Mouse (Mus musculus) cerebellum, adult 8-10 months (tissue): Measurements from ENCODE around the gene Glb1.

Experiments used
- DNase-seq: peaks from one replicate; pipeline ENCODE4 v3.0.0; 2022

Gene Glb1

GRCm38 (mm10) chr9:114395258-114395657 lies 5.6 kb upstream of the Glb1 start:
- DNase-seq = no peak

GRCm38 (mm10) chr9:114399680-114400079 lies 1.2 kb upstream of the Glb1 start:
- no peak for DNase-seq

- no peak for DNase-seq
Observed at GRCm38 (mm10) chr9:114400588-114400948, 308 bp upstream of the Glb1 start.

GRCm38 (mm10) chr9:114401685-114402080 lies 807 bp downstream of the Glb1 start:
- no peak for DNase-seq

GRCm38 (mm10) chr9:114407676-114408075 lies 6.8 kb downstream of the Glb1 start:
- DNase-seq = no peak

GRCm38 (mm10) chr9:114410313-114410862 lies 9.5 kb downstream of the Glb1 start:
- no peak for DNase-seq

- no peak for DNase-seq
Observed at GRCm38 (mm10) chr9:114411295-114411694, 10.4 kb downstream of the Glb1 start.

GRCm38 (mm10) chr9:114412406-114412805 lies 11.5 kb downstream of the Glb1 start:
- no peak for DNase-seq

- no peak for DNase-seq
Observed at GRCm38 (mm10) chr9:114413866-114414265, 13.0 kb downstream of the Glb1 start.

- DNase-seq = peak; percentile 25
Observed at GRCm38 (mm10) chr9:114415701-114416100, 14.8 kb downstream of the Glb1 start.

- no peak for DNase-seq
Observed at GRCm38 (mm10) chr9:114416646-114417517, 16.0 kb downstream of the Glb1 start.

- DNase-seq = no peak
Observed at GRCm38 (mm10) chr9:114418187-114418586, 17.3 kb downstream of the Glb1 start.

- no peak for DNase-seq
Observed at GRCm38 (mm10) chr9:114420443-114420842, 19.6 kb downstream of the Glb1 start.

- DNase-seq = no peak
Observed at GRCm38 (mm10) chr9:114421045-114421444, 20.2 kb downstream of the Glb1 start.

GRCm38 (mm10) chr9:114421797-114422196 lies 20.9 kb downstream of the Glb1 start:
- DNase-seq = no peak

- no peak for DNase-seq
Observed at GRCm38 (mm10) chr9:114425576-114425975, 24.7 kb downstream of the Glb1 start.

- no peak for DNase-seq
Observed at GRCm38 (mm10) chr9:114426201-114426600, 25.3 kb downstream of the Glb1 start.

GRCm38 (mm10) chr9:114427425-114427824 lies 26.5 kb downstream of the Glb1 start:
- DNase-seq = no peak

GRCm38 (mm10) chr9:114428103-114428834 lies 27.4 kb downstream of the Glb1 start:
- no peak for DNase-seq

GRCm38 (mm10) chr9:114435668-114436067 lies 34.8 kb downstream of the Glb1 start:
- DNase-seq = no peak

GRCm38 (mm10) chr9:114440548-114440947 lies 39.7 kb downstream of the Glb1 start:
- DNase-seq = no peak

- DNase-seq = no peak
Observed at GRCm38 (mm10) chr9:114442225-114442624, 41.3 kb downstream of the Glb1 start.

- DNase-seq = no peak
Observed at GRCm38 (mm10) chr9:114442893-114443292, 42.0 kb downstream of the Glb1 start.

GRCm38 (mm10) chr9:114443351-114443750 lies 42.5 kb downstream of the Glb1 start:
- DNase-seq = no peak
